Mouse (Mus musculus) urinary bladder, postnatal 25 days (tissue): ENCODE data around the gene Dip2a.
A peak's percentile ranks its signal among the peaks of the same experiment; 100 is the strongest.

Source experiments
- DNase-seq: peaks from one replicate; pipeline ENCODE4 v3.0.0; 2022; ENCODE audit warnings: low spot score

Gene Dip2a

GRCm38 (mm10) chr10:76306738-76307137 lies 38.4 kb downstream of the Dip2a start:
- DNase-seq, result no peak

GRCm38 (mm10) chr10:76300133-76300532 lies 45.0 kb downstream of the Dip2a start:
- no peak for DNase-seq

GRCm38 (mm10) chr10:76293222-76293621 lies 51.9 kb downstream of the Dip2a start:
- no peak for DNase-seq

- DNase-seq, result no peak
These were observed 55.0 kb downstream of the Dip2a start for GRCm38 (mm10) chr10:76289936-76290671.

- DNase-seq, result no peak
These were observed 56.0 kb downstream of the Dip2a start for GRCm38 (mm10) chr10:76289052-76289451.

- DNase-seq, result no peak
These were observed 56.7 kb downstream of the Dip2a start for GRCm38 (mm10) chr10:76288268-76288993.

- DNase-seq, result no peak
These were observed 66.5 kb downstream of the Dip2a start for GRCm38 (mm10) chr10:76278541-76279097.

- DNase-seq, result no peak
These were observed 69.8 kb downstream of the Dip2a start for GRCm38 (mm10) chr10:76275256-76275655.

GRCm38 (mm10) chr10:76271238-76271637 lies 73.9 kb downstream of the Dip2a start:
- DNase-seq, result peak; percentile 55

GRCm38 (mm10) chr10:76262431-76262830 lies 82.7 kb downstream of the Dip2a start:
- no peak for DNase-seq

GRCm38 (mm10) chr10:76261447-76261846 lies 83.6 kb downstream of the Dip2a start:
- no peak for DNase-seq

- no peak for DNase-seq
These were observed 84.6 kb downstream of the Dip2a start for GRCm38 (mm10) chr10:76260358-76261059.

- DNase-seq, result no peak
These were observed 85.4 kb downstream of the Dip2a start for GRCm38 (mm10) chr10:76259566-76260232.

- peak; percentile 26 for DNase-seq
These were observed 87.2 kb downstream of the Dip2a start for GRCm38 (mm10) chr10:76257719-76258390.

- no peak for DNase-seq
These were observed 87.9 kb downstream of the Dip2a start for GRCm38 (mm10) chr10:76257231-76257630.

GRCm38 (mm10) chr10:76255617-76256016 lies 89.5 kb downstream of the Dip2a start:
- DNase-seq, result no peak

GRCm38 (mm10) chr10:76253536-76253935 lies 91.6 kb downstream of the Dip2a start, which contains the start of gene S100b:
Gene S100b, plus strand, starts transcription at chr10:76253853.
- peak; percentile 22 for DNase-seq

GRCm38 (mm10) chr10:76253079-76253478 lies 92.0 kb downstream of the Dip2a start:
- no peak for DNase-seq

- DNase-seq, result no peak
These were observed 94.2 kb downstream of the Dip2a start for GRCm38 (mm10) chr10:76250870-76251269.

- no peak for DNase-seq
These were observed 96.5 kb downstream of the Dip2a start for GRCm38 (mm10) chr10:76248647-76248968.

GRCm38 (mm10) chr10:76247960-76248646 lies 97.0 kb downstream of the Dip2a start:
- DNase-seq, result no peak
